Comparison of ENCODE assay signal across 13 mouse cellular contexts in genomic region chr10:68164723-68165706, GRCm38 (mm10).
DNase-seq lines count a peak whose midpoint lies in the region; ATAC-seq lines count a peak whose summit lies in the region.
"Had no signal": no experiment of that assay in that cellular context is flagged by ENCODE, and none has a peak within 500 bp of the region (broad histone marks: within the 10 kb centered on the region; RNA-seq: fewer than 3 reads in every experiment).

No protein-coding gene starts in this region.

- peak; percentile 10; the same call in 1 of the 2 replicates for ATAC-seq in forebrain, embryonic 15.5 days (replicated peaks)
- ATAC-seq in forebrain, embryonic 12.5 days (ENCODE audit: low FRiP score) = no peak
- no peak for ATAC-seq in neural tube, embryonic 13.5 days (ENCODE audit: low read depth)
- ATAC-seq in midbrain, embryonic 13.5 days = no peak
- ATAC-seq: intestine, embryonic 16.5 days had no signal

- DNase-seq in kidney, adult 9 months = peak; percentile 45
- no peak for DNase-seq in kidney, adult 18-20 months
- no peak for DNase-seq in neural tube, embryonic 10.5 days (ENCODE audit: extremely low spot score, low spot score)
- DNase-seq in splenic B cell, adult 2 months (ENCODE audit: low read depth, low spot score) = peak; percentile 51
- DNase-seq: embryo, embryonic 11 days; gastrocnemius, postnatal 36 days had no signal

- no peaks in the 10 kb centered on the region for H3K36me3 ChIP-seq in forebrain, embryonic 15.5 days
- no peaks in the 10 kb centered on the region for H3K36me3 ChIP-seq in forebrain, embryonic 12.5 days (replicated peaks)
- no peaks in the 10 kb centered on the region for H3K36me3 ChIP-seq in neural tube, embryonic 13.5 days
- no peaks in the 10 kb centered on the region; the same call in 1 of the 2 replicates for H3K36me3 ChIP-seq in splenic B cell, adult 2 months (ENCODE audit: control insufficient read depth, insufficient read depth, low read length, poor library complexity, severe bottlenecking)
- no peaks in the 10 kb centered on the region for H3K36me3 ChIP-seq in midbrain, embryonic 13.5 days

- H3K27me3 ChIP-seq in forebrain, embryonic 15.5 days = no peaks in the 10 kb centered on the region
- H3K27me3 ChIP-seq in forebrain, embryonic 12.5 days = no peaks in the 10 kb centered on the region
- no peaks in the 10 kb centered on the region for H3K27me3 ChIP-seq in neural tube, embryonic 13.5 days
- H3K27me3 ChIP-seq in splenic B cell, adult 2 months (ENCODE audit: control insufficient read depth, insufficient read depth, low read length, poor library complexity, severe bottlenecking) = no peaks in the 10 kb centered on the region
- H3K27me3 ChIP-seq in midbrain, embryonic 13.5 days = no peaks in the 10 kb centered on the region
- H3K27me3 ChIP-seq: megakaryocyte, embryonic 14.5 days; Patski had no signal

- no peak overlapping the region for H3K4me3 ChIP-seq in forebrain, embryonic 15.5 days
- no peak overlapping the region for H3K4me3 ChIP-seq in forebrain, embryonic 12.5 days (replicated peaks)
- no peak overlapping the region for H3K4me3 ChIP-seq in neural tube, embryonic 13.5 days
- H3K4me3 ChIP-seq in midbrain, embryonic 13.5 days (replicated peaks) = no peak overlapping the region
- H3K4me3 ChIP-seq: megakaryocyte, embryonic 14.5 days had no signal

- H3K9ac ChIP-seq in forebrain, embryonic 15.5 days (replicated peaks) = no peak overlapping the region
- no peak overlapping the region for H3K9ac ChIP-seq in forebrain, embryonic 12.5 days
- H3K9ac ChIP-seq in neural tube, embryonic 13.5 days = no peak overlapping the region
- H3K9ac ChIP-seq in midbrain, embryonic 13.5 days (replicated peaks) = no peak overlapping the region

- H3K9me3 ChIP-seq in forebrain, embryonic 15.5 days = no peaks in the 10 kb centered on the region
- no peaks in the 10 kb centered on the region for H3K9me3 ChIP-seq in forebrain, embryonic 12.5 days
- H3K9me3 ChIP-seq in neural tube, embryonic 13.5 days = no peaks in the 10 kb centered on the region
- H3K9me3 ChIP-seq in midbrain, embryonic 13.5 days = no peaks in the 10 kb centered on the region
- H3K9me3 ChIP-seq: megakaryocyte, embryonic 14.5 days had no signal

- peak overlapping the region; percentile 64 for H3K27ac ChIP-seq in forebrain, embryonic 15.5 days (replicated peaks)
- H3K27ac ChIP-seq in forebrain, embryonic 12.5 days = no peak overlapping the region
- peak overlapping the region; percentile 18; the same call in 1 of the 2 replicates for H3K27ac ChIP-seq in neural tube, embryonic 13.5 days (replicated peaks)
- H3K27ac ChIP-seq in midbrain, embryonic 13.5 days = no peak overlapping the region

- H3K4me2 ChIP-seq in forebrain, embryonic 15.5 days (replicated peaks) = no peak overlapping the region; the same call in 1 of the 2 replicates
- H3K4me2 ChIP-seq in forebrain, embryonic 12.5 days = no peak overlapping the region
- no peak overlapping the region for H3K4me2 ChIP-seq in neural tube, embryonic 13.5 days
- no peak overlapping the region for H3K4me2 ChIP-seq in midbrain, embryonic 13.5 days (replicated peaks)

- 47% methylated on average over 8 of the region's 8 CpGs for WGBS in forebrain, embryonic 15.5 days
- 65% methylated on average over 8 of the region's 8 CpGs for WGBS in forebrain, embryonic 12.5 days
- 69% methylated on average over 8 of the region's 8 CpGs for WGBS in neural tube, embryonic 13.5 days
- 72% methylated on average over 8 of the region's 8 CpGs for WGBS in midbrain, embryonic 13.5 days

- H3K4me1 ChIP-seq in forebrain, embryonic 15.5 days = peaks cover 30% of the 10 kb centered on the region
- H3K4me1 ChIP-seq in forebrain, embryonic 12.5 days = peaks cover 17% of the 10 kb centered on the region
- H3K4me1 ChIP-seq in neural tube, embryonic 13.5 days (replicated peaks) = peaks cover 40% of the 10 kb centered on the region
- H3K4me1 ChIP-seq in midbrain, embryonic 13.5 days (replicated peaks) = peaks cover 25% of the 10 kb centered on the region

Comparison
In these comparisons a context has a peak if more than half of its experiments do, and no peak if none do; other contexts are left out.
1. H3K27ac ChIP-seq: peak in forebrain, embryonic 15.5 days (single experiment) and neural tube, embryonic 13.5 days (single experiment); none in forebrain, embryonic 12.5 days (single experiment) and midbrain, embryonic 13.5 days (single experiment).
2. DNase-seq: peak in kidney, adult 9 months (single experiment) and splenic B cell, adult 2 months (single experiment); none in kidney, adult 18-20 months (single experiment) and neural tube, embryonic 10.5 days (single experiment).